Mouse (Mus musculus) testis, postnatal 10 days (tissue): ENCODE data around the gene Rac3.
"Not testable (repeated sequence)": the region's sequence is repeated elsewhere in the genome, so short reads cannot be mapped to it uniquely, and the experiment has no call there.

Source experiments
- DNase-seq: peaks from one replicate; pipeline ENCODE4 v3.0.0; 2021; ENCODE audit warnings: low spot score

Gene Rac3

GRCm38 (mm10) chr11:120721124-120722066 lies at the start of gene Rac3:
Gene Rac3, plus strand, starts transcription at chr11:120721470.
- DNase-seq: peak; percentile 85

DNA sequence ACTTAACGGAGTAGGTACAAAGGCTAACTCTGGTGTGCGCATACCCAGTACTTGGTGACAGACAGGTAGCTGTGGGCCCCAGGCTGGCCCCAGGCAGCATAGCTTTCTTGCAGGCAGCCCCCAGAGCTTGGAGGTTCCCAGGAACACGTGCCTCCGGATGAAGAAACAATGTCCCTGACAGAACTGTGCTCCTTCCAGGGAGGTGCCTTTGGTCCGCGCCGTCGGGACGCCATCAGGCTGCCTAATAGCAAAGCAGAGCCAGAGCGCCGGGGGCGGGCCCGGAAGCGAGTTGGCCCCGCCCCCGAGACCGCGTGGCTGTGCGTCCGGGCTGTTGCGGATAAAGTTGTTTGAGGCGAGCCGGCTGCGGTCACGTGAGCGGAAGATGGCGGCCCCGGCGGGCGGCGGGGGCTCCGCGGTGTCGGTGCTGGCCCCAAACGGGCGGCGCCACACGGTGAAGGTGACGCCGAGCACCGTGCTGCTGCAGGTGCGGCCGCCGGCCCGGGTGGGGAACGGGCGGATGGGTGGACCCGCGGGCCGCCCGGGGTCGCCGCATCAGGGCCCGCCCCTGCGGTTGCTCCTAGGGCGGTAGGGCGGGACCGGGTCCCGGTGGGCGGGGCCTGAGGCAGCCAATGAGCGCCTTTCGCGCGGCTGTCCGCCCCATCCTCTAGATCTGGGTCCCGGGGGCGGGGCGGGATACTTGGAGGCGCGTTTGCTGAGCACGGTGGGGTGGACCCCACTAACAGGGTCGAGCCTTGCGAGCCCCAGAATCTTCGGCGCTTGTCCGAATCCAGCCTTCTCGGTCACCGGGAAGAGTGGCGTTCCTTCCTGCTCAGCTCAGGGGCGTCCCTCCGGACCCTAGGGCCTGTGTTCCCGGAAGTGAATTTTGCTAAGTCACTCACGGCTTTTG lies 48.3 kb upstream of the Rac3 start, which contains the start of gene Aspscr1:
Gene Aspscr1 (plus strand): TSS at position 287 of the 907 bp plus-strand sequence.
- peak; percentile 99 for DNase-seq

GRCm38 (mm10) chr11:120673594-120674122 lies 47.6 kb upstream of the Rac3 start:
- no peak for DNase-seq

- not testable (repeated sequence) for DNase-seq
These were observed 45.4 kb upstream of the Rac3 start for GRCm38 (mm10) chr11:120675875-120676274.

- DNase-seq: no peak
These were observed 44.3 kb upstream of the Rac3 start for GRCm38 (mm10) chr11:120676951-120677350.

DNA sequence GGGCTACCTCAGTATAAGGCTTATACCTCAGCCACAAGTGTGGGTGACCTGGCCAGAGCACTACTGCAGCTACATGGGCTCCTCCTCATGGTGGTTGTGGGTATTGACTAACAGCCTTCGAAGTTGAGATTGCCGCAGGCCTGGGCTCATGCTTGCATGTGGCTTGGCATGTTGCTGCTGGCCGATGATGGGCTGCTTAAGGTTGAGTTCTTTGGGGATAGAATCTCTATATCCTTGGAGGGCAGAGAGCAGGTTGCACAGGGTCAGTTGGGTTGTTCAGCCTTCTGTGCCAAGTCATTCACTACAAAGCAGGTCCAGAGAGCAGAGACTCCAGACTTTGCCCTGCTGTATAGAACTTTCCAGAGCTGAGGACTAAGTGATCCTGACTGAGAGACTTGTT lies 41.4 kb upstream of the Rac3 start:
- no peak for DNase-seq

DNA sequence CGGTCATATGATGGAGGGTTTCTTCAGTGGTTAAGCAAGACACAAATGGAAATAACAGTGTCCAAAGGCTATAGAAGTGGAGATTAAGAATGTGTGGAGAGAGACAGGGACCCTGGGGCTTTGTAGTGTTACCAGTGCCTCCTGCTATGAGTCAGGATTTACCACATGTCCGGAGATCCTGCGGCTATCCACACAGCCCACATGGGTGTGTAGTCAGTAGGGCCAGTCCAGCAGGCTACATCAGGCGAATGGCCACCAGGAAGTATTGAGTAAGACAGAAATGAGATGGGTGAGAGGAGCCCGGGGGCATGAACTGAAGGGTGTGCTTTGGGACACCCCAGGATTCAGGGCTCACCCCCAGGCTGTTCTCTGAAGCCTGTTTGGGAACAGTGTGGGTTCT lies 38.6 kb upstream of the Rac3 start:
- no peak for DNase-seq

- DNase-seq: no peak
These were observed 37.7 kb upstream of the Rac3 start for GRCm38 (mm10) chr11:120683536-120683935.

- DNase-seq: no peak
These were observed 37.2 kb upstream of the Rac3 start for GRCm38 (mm10) chr11:120684086-120684485.

- no peak for DNase-seq
These were observed 36.6 kb upstream of the Rac3 start for GRCm38 (mm10) chr11:120684660-120685059.

- DNase-seq: no peak
These were observed 34.5 kb upstream of the Rac3 start for GRCm38 (mm10) chr11:120686650-120687272.

DNA sequence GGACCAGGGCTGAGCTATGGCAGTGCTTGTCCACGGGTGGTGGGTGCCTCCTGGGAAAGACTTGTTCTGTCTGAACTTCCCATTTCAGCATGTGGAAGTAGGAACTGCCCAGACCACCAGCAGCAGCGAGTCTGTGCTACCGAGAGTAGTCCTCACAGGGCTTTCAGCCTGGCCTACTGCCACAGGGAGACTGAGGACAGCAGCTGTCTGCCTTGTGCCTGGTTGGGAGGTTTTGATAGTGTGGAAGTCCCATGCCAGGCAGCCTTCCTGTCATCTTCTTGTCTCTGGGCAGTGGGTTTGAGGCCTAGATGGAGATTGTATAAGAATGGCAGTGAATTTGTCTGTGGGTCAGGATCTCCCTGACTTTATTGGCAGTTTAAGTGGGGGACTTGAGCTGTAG lies 31.9 kb upstream of the Rac3 start:
- DNase-seq: no peak

DNA sequence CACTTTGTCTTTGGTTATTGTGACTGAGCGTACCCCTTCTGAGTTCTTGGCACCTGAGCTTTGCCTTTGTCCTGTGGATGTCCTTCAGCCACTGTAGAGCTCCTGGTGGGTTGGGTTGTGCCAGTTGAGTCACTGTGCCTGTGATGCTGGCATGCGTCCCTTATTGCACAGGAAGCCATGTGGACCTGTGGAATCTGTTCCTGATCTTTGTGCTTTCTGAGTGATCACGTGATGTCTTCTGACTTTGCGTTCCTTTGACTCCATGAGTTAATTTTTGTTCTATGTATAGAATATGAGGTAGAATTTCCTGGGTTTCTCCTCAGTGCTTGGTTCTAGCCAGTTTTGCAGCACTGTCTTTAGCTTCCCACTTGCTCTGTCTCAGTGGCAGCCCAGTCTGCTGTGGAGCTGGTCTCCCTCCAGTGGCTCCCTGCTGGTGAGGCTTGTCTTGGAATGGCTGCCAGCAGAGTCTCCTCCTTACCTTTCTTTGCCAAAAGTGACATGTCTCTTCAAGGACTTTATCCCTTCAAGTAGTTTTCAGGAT lies 28.7 kb upstream of the Rac3 start:
- DNase-seq: no peak

DNA sequence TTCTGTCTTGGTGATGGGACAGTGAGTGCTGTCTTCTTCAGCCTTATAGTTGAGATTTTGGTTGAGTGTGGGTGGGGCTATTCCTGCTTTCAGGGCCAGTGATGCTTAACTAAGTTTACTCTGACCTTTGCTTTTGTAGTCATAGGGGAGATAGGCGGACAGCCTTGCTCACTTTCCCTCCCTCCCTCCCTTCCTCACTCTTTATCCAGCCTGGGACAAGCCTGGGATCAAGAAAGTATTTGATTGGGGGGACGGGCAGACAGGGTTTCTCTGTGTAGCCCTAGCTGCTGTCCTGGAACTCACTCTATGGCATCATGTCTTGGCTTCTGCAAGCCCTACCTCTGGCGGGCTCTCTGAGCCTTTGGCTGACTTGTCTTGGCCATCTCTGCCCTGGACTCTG lies 27.8 kb upstream of the Rac3 start:
- no peak for DNase-seq

DNA sequence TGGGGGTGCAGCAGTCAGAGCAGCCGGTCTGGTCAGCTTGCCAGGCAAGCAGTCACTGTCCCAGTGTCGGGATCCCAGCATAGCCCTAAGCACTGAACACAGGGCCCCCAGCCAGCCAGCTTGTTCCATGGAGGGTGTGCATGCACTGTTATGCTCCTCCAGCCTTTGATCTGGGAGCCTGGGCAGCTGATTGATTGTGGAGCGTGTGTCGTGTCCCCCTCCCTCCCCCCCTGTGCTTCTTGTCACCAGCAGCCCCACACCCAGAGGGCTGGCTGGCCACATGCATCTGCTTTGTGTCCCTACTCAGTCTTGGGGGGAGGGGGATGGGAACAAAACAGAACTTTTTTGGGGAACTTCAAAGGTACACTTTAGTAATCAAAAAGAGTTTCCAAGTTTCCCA lies 26.1 kb upstream of the Rac3 start:
- DNase-seq: no peak

- no peak for DNase-seq
These were observed 25.6 kb upstream of the Rac3 start for GRCm38 (mm10) chr11:120695641-120696040.

GRCm38 (mm10) chr11:120696568-120696967 lies 24.7 kb upstream of the Rac3 start:
- no peak for DNase-seq

DNA sequence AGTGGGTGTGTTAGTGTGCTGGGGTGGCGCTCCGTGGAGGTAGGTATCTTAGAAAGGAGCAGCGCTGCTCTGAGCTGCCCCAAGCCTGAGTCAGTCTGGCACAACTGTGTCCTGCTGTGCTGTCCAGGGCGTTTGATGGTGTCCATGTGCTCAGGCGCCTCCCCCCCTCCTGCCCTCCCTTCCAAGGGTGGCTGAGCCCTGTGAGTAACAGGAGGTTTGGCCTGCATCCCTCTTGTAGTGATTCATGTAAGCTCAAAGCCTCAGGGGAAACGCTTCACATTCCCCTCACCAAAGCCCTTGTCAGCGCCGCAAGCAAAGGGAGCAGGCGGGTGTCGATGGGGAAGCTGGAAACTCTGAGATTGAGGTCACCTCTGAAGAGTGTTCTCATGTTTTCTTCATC lies 23.5 kb upstream of the Rac3 start:
- DNase-seq: no peak

DNA sequence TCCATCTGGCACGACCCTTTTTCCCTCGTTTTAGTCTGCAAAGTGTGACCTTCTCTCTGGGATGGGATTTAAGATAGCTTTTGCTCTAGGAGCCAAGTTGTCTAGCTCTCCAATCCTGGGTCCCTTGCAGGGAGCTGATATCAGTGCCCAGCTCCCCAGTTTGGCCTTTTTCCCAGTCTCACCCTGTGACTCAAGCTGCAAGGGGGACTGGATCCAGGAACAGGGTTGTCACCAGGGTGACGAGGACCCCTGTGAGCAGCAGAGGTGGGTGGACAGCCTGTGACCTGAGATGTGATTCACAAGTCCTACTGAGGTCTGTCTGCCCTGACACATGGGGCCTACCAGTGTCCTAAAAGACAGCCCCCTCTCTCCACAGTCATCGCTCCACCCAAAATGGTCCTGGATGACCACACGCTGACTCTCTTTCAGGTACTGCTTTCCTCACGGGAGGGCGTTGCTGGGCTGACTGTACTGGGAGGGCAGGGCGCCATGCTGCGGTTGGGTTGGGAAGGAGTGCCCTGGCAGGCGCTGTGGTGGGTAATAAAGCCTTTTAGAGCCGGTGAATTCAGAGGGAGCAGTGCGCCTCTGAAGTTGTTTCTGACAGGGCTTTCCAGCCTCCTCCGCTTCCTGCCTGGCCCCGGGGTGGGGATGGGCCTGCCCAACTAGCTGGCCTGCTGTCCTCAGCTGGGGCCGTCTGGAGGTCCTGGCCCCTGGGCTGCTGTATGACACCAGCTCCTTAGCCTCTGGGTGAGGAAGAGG lies 17.4 kb upstream of the Rac3 start:
- no peak for DNase-seq

GRCm38 (mm10) chr11:120704486-120705325 lies 16.6 kb upstream of the Rac3 start:
- no peak for DNase-seq
